Mouse (Mus musculus): Measurements from ENCODE around the gene Tenm2. TPM values are rescaled to one million over a fixed set of nuclear protein-coding genes. Genes with fewer than 3 reads are reported as not detected.

Gene Tenm2
- total RNA-seq, 4 experiments from 2014 or later = 0.19 to 0.62 (median 0.31) TPM

DNA sequence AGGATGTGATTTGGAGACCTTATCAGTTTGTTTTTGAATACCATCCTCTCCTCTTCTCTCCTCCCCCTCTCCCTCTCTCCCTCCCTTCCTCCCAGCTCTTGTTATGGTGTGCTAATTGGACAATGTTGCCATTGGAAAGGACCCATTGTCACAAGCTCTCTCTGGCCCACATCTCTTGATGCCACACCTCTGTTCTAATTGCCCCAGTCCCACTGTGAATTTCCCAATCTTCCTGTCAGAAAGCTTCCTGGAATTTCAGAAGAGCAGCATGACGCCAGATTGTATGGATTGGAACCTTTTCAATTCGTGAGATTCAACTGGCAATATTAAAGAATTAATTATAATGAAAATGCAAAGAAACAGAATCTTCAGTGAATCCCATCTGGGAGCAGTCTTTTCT lies 128.7 kb downstream of the Tenm2 start:
- no peak for DNase-seq (ENCODE audit: low spot score in 2 of 2)

DNA sequence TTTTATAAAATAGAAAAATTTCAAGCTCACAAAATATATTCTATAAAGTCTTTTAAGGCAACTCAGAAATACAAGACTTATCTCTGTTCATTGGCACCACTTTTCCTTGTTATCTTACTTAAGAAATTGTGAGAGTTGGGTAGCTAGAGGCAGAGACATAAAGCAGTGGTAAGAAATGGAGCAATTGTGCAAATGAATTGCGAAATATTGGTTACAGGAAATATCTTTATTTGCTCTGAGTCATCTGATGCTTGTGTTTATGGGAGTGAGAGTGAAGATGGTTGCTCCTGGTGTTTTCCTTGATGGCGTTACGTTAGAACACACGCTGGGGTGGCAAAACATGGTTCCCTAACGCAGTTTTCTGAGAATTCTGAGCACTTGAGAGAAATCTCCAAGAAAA lies 156.4 kb downstream of the Tenm2 start:
- DNase-seq (ENCODE audit: low spot score in 2 of 2) = no peak

GRCm38 (mm10) chr11:37076989-37077598 lies 158.7 kb downstream of the Tenm2 start:
- DNase-seq (ENCODE audit: low spot score in 2 of 2) = no peak

GRCm38 (mm10) chr11:37075349-37075748 lies 160.4 kb downstream of the Tenm2 start:
- no peak for DNase-seq (ENCODE audit: low spot score in 2 of 2)

GRCm38 (mm10) chr11:37065459-37065858 lies 170.3 kb downstream of the Tenm2 start:
- no peak for DNase-seq (ENCODE audit: low spot score in 2 of 2)

- DNase-seq (ENCODE audit: low spot score in 2 of 2) = no peak
Observed at GRCm38 (mm10) chr11:37046671-37047070, 189.1 kb downstream of the Tenm2 start.

DNA sequence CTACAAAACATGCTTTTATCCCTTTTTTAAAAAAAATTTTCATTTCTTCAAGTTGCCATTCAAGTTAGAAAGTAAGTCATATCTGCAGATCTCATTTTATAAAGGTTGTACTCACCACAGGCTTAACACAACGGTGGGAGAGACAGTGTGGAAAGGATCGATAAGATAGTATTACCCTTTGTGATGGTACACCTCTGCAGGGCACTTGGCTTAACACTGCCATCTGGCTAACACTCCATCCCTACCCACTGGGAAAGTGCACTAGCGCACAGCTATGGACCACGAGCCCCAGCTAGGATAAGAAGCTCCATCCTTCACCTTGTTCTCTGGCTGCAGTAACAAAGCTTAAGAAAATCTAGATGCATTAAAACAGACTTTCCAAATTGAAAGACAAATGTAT lies 194.5 kb downstream of the Tenm2 start:
- DNase-seq (ENCODE audit: low spot score in 2 of 2) = no peak

DNA sequence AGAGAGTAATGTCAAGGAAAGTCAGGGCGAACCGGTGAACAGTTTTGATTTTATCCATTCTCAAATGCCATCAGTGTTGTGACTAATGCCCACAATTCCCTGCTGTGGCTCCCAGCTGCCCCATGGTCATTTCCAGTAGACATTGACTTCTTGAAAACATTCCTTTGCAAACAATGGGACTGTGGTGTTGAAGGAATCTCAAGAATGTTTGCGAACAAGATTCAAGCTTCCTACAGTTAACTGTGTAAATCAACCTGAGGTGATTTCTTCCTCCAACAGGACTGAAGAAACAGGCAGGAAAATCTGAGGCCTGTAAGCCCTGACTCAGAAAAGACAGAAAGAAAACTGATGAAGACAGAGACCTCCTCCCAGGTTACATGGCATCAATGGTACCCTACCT lies 196.5 kb downstream of the Tenm2 start:
- DNase-seq (ENCODE audit: low spot score in 2 of 2) = no peak

DNA sequence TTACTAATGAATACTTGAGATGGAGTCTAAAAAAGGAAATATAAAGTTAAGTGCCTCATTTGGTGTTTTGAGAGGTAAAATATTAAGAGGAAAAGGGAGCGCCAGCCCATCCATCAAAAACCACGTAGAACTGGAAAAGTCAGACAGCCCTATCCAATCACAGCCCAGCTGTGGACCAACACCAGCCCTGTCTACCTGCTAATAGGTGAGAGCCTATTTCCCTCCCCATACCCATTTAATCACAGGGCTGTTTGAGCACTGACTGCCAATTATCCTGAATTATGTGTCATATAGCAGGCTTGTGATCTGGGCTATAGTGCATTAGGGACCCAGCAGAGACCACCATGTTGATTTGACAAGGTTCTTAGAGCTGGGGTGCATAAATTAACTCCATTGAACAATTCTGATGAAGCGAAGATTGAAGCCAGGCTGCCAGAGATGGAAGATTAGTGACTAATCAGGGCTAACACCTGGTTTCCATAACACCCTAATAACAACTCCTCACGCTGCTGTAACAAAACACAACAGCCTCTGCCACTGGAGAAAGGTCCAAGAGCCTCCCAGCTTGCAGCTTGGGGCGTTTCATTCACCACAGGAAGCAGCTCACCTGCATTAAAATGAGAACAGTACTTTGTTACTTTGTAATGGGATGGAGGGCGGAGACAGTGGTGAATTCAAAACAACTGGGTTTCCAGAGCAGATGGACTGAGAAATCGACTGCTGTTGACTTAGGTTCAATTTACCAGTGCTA lies 204.3 kb downstream of the Tenm2 start:
- no peak for DNase-seq (ENCODE audit: low spot score in 2 of 2)

- no peak for DNase-seq (ENCODE audit: low spot score in 2 of 2)
Observed at GRCm38 (mm10) chr11:37011900-37012299, 223.9 kb downstream of the Tenm2 start.

- no peak for DNase-seq (ENCODE audit: low spot score in 2 of 2)
Observed at GRCm38 (mm10) chr11:37009243-37009642, 226.5 kb downstream of the Tenm2 start.

- DNase-seq (ENCODE audit: low spot score in 2 of 2) = no peak
Observed at GRCm38 (mm10) chr11:36997668-36998067, 238.1 kb downstream of the Tenm2 start.

DNA sequence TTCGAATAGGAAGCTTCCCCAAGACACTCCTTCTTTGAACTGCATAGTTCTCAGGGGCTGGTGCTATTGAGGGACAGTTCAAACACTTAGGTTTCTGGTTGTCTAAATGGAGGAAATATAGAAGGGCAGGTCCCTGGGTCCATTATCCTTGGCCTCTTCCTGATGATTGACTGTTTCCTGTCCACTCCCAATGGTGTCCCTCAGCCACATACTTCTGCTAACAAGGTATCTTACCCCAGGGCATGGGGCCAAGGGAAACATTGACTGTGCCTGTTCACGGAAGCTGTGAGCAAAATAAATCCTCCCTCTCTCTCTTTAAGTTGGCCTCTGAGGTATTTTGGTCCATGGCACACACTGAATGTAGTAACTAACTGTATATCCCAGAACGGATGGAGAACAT lies 244.9 kb downstream of the Tenm2 start:
- DNase-seq (ENCODE audit: low spot score in 2 of 2) = no peak

DNA sequence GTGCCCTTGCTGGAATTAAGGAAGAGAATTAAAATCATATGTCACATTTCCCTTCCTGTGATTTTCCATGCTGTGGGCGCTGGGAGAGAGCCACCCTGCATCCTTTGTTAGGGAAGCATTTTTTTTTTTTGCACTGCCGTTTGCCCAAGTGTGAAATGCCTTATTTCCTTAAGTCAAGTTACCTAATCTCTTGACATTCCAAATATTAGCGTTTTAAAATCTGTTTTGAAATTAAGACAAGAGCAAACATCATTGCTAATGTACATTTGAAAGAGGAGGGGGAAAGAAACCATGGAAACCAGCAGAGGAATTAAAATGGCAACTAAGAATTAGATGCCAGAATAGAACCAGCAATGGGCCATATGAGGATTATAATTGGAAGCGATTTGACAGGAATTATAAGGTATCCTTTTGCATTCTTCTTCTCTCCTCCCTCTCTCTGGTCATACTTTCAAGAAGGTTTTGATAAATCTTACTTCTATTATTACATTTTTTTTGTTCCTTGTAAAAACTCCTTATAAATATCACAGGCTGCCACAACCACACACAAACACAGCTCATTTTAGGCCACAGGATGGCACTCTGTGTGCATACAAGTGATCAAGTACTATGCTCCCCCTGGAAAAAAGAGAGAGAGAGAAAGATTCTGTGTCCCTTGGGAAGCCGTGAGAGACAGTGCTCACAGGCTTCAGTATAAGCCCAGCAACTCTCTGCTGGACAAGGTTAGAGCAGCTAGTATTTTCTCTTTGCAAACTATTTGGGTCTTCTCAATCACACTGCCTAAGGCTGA lies 246.8 kb downstream of the Tenm2 start:
- DNase-seq (ENCODE audit: low spot score in 2 of 2) = no peak

DNA sequence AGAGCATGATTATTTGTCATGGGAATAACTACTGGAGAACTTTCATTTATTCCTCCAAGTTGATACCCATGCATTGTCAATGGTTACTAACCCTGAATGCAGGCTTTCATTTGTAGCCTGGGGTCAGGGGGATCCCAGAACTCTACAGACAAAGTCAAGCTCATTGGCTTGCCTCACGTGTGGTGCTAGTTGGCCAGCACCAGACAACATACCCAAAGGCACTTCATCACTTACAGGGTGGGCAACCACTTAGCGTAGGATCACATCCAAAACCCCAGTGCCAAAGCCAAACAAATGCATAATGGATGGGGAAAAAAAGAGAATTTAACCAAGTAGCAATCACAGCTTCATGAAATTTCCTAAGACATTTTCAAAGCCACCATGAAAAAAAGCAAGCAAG lies 261.6 kb downstream of the Tenm2 start:
- no peak for DNase-seq (ENCODE audit: low spot score in 2 of 2)

- no peak for DNase-seq (ENCODE audit: low spot score in 2 of 2)
Observed at GRCm38 (mm10) chr11:36958102-36958501, 277.7 kb downstream of the Tenm2 start.

DNA sequence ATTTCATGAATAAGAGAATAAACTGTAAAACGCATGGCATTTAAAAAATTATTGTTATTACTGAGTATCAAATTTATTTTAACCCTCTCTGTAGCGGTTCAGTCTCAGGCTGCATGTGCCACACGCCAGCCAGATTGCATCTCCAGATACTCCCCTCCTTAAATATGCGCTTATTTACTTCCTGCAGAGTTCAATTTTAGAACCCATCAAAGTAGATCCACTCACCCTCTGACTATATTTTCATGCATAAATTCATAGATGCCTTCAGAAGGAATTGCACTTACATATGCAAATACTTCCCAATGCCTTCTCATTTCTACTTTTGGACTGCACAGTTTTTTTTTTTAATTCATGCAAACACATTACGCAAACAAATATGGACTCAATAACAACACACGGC lies 294.3 kb downstream of the Tenm2 start:
- DNase-seq (ENCODE audit: low spot score in 2 of 2) = no peak

DNA sequence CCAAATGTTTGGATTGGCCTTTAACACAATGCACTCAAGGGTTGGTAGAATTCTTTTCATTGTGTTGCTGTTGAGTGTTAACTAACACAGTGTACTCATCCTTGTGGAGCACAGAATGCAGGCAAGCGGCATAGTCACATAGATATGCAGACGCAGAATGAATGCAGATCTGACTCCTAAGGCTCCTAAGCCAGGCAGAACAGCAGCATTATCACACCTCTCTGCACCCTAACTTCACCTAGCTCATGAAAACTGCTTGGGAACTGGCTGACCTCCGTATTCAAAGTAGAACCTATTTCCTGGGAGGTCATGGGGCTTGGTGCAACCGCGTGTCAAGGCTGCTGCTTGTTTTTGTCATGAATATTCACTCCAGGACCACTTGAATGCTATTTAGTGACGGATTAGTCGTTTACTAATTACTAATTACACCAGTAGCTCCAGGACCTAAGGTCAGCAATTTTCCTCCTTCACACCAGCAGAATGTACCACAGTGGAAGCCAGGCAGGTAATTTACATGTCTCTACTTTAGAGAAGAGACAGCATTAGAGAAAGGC lies 295.1 kb downstream of the Tenm2 start:
- no peak for DNase-seq (ENCODE audit: low spot score in 2 of 2)

DNA sequence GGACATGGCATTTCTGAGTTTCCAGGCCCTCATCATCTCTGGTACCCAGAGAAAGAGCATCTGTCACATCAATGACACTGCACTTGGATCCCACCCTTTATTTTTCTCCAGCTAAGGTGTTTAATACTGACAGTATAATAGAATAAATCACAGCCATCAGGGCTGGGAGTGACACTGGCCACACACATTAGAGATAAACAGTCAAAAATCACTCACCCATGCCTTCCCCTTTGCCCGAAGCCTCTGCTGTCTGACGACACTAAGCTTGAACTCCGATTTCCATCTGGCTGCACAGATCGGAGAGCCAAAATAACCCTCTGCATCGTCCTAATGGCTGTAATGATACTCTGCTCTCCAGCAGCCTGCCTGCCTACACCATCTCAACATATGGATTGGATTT lies 305.9 kb downstream of the Tenm2 start:
- DNase-seq (ENCODE audit: low spot score in 2 of 2) = no peak

- DNase-seq (ENCODE audit: low spot score in 2 of 2) = no peak
Observed at GRCm38 (mm10) chr11:36926705-36927406, 308.9 kb downstream of the Tenm2 start.

- DNase-seq (ENCODE audit: low spot score in 2 of 2) = no peak
Observed at GRCm38 (mm10) chr11:36919301-36919700, 316.5 kb downstream of the Tenm2 start.

GRCm38 (mm10) chr11:36911406-36911805 lies 324.4 kb downstream of the Tenm2 start:
- no peak for DNase-seq (ENCODE audit: low spot score in 2 of 2)

Measured in gastrocnemius, adult 8-10 months (tissue).